Mouse (Mus musculus): ENCODE measurements at regions not wholly inside any gene's neighbourhood (a gene's known extent, or its start where the extent isn't known, plus 50 kb on each side); places are given as distances from the start of the nearest gene placed in this dataset.

GRCm38 (mm10) chr4:142855635-142856034 is 357.2 kb downstream of the Prdm2 start:
- DNase-seq = peak; percentile 60

- DNase-seq = peak; percentile 49
Measured at GRCm38 (mm10) chr4:142853924-142854323, 358.9 kb downstream of the Prdm2 start.

GRCm38 (mm10) chr4:142845066-142845696 is 367.6 kb downstream of the Prdm2 start:
- DNase-seq = no peak

GRCm38 (mm10) chr4:142839540-142839939 is 373.3 kb downstream of the Prdm2 start:
- DNase-seq = no peak

- no peak for DNase-seq
Measured at GRCm38 (mm10) chr4:142838363-142838964, 374.3 kb downstream of the Prdm2 start.

GRCm38 (mm10) chr4:142837636-142838035 is 375.2 kb downstream of the Prdm2 start:
- no peak for DNase-seq

GRCm38 (mm10) chr4:142829711-142830110 is 383.1 kb downstream of the Prdm2 start:
- no peak for DNase-seq

- no peak for DNase-seq
Measured at GRCm38 (mm10) chr4:142828969-142829368, 383.8 kb downstream of the Prdm2 start.

GRCm38 (mm10) chr4:142826250-142826893 is 386.4 kb downstream of the Prdm2 start:
- no peak for DNase-seq

- DNase-seq = no peak
Measured at GRCm38 (mm10) chr4:142825786-142826185, 387.0 kb downstream of the Prdm2 start.

- DNase-seq = no peak
Measured at GRCm38 (mm10) chr4:142818440-142818839, 394.4 kb downstream of the Prdm2 start.

- no peak for DNase-seq
Measured at GRCm38 (mm10) chr4:142816986-142817385, 395.8 kb downstream of the Prdm2 start.

GRCm38 (mm10) chr4:142803819-142804218 is 409.0 kb downstream of the Prdm2 start:
- no peak for DNase-seq

GRCm38 (mm10) chr4:142799291-142799690 is 413.5 kb downstream of the Prdm2 start:
- DNase-seq = peak; percentile 44

GRCm38 (mm10) chr4:142798834-142799233 is 414.0 kb downstream of the Prdm2 start:
- peak; percentile 33 for DNase-seq

- DNase-seq = peak; percentile 21
Measured at GRCm38 (mm10) chr4:142792606-142792970, 420.2 kb downstream of the Prdm2 start.

GRCm38 (mm10) chr4:142791823-142792605 is 420.8 kb downstream of the Prdm2 start:
- DNase-seq = peak; percentile 70

GRCm38 (mm10) chr4:142789048-142789447 is 423.7 kb downstream of the Prdm2 start:
- DNase-seq = no peak

GRCm38 (mm10) chr4:142785386-142785785 is 427.4 kb downstream of the Prdm2 start:
- DNase-seq = no peak

- no peak for DNase-seq
Measured at GRCm38 (mm10) chr4:142776711-142777411, 435.9 kb downstream of the Prdm2 start.

GRCm38 (mm10) chr4:142775023-142775422 is 437.8 kb downstream of the Prdm2 start:
- DNase-seq = peak; percentile 22

GRCm38 (mm10) chr4:142773651-142774151 is 439.1 kb downstream of the Prdm2 start:
- DNase-seq = peak; percentile 92

All from cerebellum, adult 9-11 months (tissue).